Mouse (Mus musculus): ENCODE results near the gene Noct.
A peak's percentile ranks its signal among the peaks of the same experiment; 100 is the strongest.

Noct gene

GRCm38 (mm10) chr3:51276421-51277111 lies 52.3 kb downstream of the Noct start:
- no peak for DNase-seq (ENCODE audit: low read depth)

- DNase-seq (ENCODE audit: low read depth) = peak; percentile 28
These were observed 53.2 kb downstream of the Noct start for GRCm38 (mm10) chr3:51277201-51278150.

- DNase-seq (ENCODE audit: low read depth) = no peak
These were observed 54.2 kb downstream of the Noct start for GRCm38 (mm10) chr3:51278433-51278832.

- no peak for DNase-seq (ENCODE audit: low read depth)
These were observed 57.5 kb downstream of the Noct start for GRCm38 (mm10) chr3:51281727-51282126.

GRCm38 (mm10) chr3:51284375-51284774 lies 60.1 kb downstream of the Noct start:
- no peak for DNase-seq (ENCODE audit: low read depth)

GRCm38 (mm10) chr3:51288880-51289821 lies 64.9 kb downstream of the Noct start:
- peak; percentile 76 for DNase-seq (ENCODE audit: low read depth)

GRCm38 (mm10) chr3:51294251-51294650 lies 70.0 kb downstream of the Noct start:
- DNase-seq (ENCODE audit: low read depth) = no peak

- no peak for DNase-seq (ENCODE audit: low read depth)
These were observed 71.0 kb downstream of the Noct start for GRCm38 (mm10) chr3:51295225-51295624.

GRCm38 (mm10) chr3:51296790-51297189 lies 72.5 kb downstream of the Noct start:
- no peak for DNase-seq (ENCODE audit: low read depth)

All from fibroblast of lung, adult 2 months (primary cell).